Mouse (Mus musculus) embryo, embryonic 10 days (tissue): ENCODE data around the gene Gm21394.
"Not testable (repeated sequence)": the region's sequence is repeated elsewhere in the genome, so short reads cannot be mapped to it uniquely, and the experiment has no call there.

Experiments used
- DNase-seq: peaks from one replicate; pipeline ENCODE4 v3.0.0-alpha.2; 2015; ENCODE audit warnings: low spot score

The Gm21394 gene

DNA sequence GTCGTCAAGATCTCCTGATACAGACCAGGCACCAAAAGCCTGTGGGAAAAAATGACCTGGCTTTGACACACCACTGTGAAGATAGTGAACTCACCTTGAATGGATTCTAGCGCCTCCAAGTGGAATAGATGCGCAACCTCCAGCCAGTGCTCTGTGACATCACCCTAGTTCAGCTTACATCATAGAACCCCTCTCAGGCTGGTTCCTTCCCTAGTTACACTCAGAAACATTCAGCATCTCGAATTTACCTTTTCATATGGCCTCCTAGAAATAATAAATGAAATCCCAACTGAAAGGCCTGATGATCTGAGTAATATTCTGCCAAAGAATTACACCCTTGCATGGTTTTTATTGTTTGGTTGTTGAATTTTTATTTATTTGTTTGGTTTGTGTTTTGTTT lies at the start of gene Gm21394:
Gene Gm21394, minus strand, starts transcription at position 101 of the 400 bp plus-strand sequence.
- not testable (repeated sequence) for DNase-seq
